Mouse (Mus musculus): ENCODE results near the gene Cdc42bpb.

DNA sequence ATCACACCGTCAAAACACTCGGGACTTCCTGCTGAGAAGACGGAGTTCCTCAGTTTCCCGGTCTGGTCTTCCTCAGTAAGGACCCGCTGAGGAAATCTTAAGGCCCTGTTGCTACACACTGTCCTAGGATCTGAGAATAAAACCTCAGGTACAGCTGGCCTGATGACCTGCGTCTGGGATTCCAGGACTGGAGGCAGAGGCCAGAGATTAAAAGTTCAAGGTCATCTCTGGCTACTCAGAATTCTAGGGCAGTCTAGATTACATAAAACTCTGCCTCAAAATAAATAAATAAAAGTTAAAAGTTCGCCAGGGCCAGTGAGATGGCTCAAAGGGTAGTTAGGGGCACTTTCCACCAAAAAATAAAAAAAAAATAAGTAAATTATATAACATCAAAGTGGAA lies 5.6 kb downstream of the Cdc42bpb start:
- TF ChIP-seq CTCF (IDR thresholded peaks at IDR 0.05; ENCODE audit: low read depth) (no peak), EP300 (optimal IDR thresholded peaks at IDR 0.05) (no peak)

Data from stomach, postnatal 0 days (tissue).